Mouse (Mus musculus) cortical plate, adult 2 months (tissue): ENCODE results near the gene Slc35g2.

Experiments
- CTCF ChIP-seq: fragments of 200-500 bp; IDR thresholded peaks from 2 replicates; pipeline ENCODE4 v1.5.1; 2011; ENCODE audit warnings: mild to moderate bottlenecking, control low read depth, low read length; ENCODE audit not compliant: insufficient read depth; ENCODE audit errors: extremely low read depth
- POLR2A ChIP-seq: fragments of 200-500 bp; IDR thresholded peaks from 2 replicates; pipeline ENCODE4 v1.6.1; 2011; ENCODE audit warnings: mild to moderate bottlenecking, low read length, control low read depth; ENCODE audit not compliant: insufficient read depth; ENCODE audit errors: extremely low read depth

DNA sequence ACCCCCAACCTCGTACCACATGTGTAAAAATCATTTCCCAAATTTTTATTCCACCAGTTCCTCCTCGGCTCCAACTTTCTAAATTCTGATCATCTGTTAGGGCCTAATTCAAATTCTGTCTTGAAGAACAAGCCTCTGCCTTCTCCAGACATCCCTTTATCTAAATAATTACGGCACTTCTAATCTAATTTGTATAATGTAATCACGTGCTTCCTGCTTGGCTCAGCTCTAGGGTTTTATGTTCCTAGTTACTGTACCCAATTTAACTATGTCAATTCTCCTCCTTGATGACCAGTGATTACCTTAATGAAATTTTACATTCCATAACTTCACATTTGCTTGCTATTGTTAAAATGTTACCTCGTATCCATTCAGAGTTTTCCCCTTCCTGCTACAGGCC lies 15.2 kb downstream of the Slc35g2 start:
- TF ChIP-seq CTCF, result no peak
- TF ChIP-seq POLR2A, result no peak
